Mouse (Mus musculus) heart, adult 2 months (tissue): ENCODE data around the gene Tamm41.

ENCODE experiments used
- CTCF ChIP-seq: fragments of 200-600 bp; IDR thresholded peaks from 2 replicates; pipeline ENCODE4 v1.8.1; 2022; ENCODE audit warnings: antibody characterized with exemption, mild to moderate bottlenecking, moderate library complexity
- EP300 ChIP-seq: fragments of 200-500 bp; IDR thresholded peaks from 2 replicates; pipeline ENCODE4 v1.6.1; 2011; ENCODE audit warnings: low read depth, low read length, control low read depth; ENCODE audit not compliant: insufficient read depth
- POLR2A ChIP-seq: fragments of 200-500 bp; IDR thresholded peaks from 2 replicates; pipeline ENCODE4 v1.6.1; 2011; ENCODE audit warnings: mild to moderate bottlenecking, low read depth, low read length, control low read depth; ENCODE audit not compliant: insufficient read depth

GRCm38 (mm10) chr6:114963636-114964035, 74.0 kb downstream of the Tamm41 start:
- TF ChIP-seq CTCF: no peak
- no peak for TF ChIP-seq EP300
- no peak for TF ChIP-seq POLR2A
